Mouse (Mus musculus) central nervous system, embryonic 18 days (tissue): ENCODE data around the gene Cdk5rap3. TPM values are rescaled to one million over a fixed set of nuclear protein-coding genes. Genes with fewer than 3 reads are reported as not detected.

Experiments used
- polyA plus RNA-seq: library from polyadenylated mRNA; depleted of rRNA; stranded (reverse); fragments of >200 nt; gene quantifications from 2 replicates; pipeline ENCODE4 v1.2.3, GENCODE M21; 2012; rRNA removed

Cdk5rap3 gene
- 68.0 and 72.3 TPM in 2 replicates for polyA plus RNA-seq

DNA sequence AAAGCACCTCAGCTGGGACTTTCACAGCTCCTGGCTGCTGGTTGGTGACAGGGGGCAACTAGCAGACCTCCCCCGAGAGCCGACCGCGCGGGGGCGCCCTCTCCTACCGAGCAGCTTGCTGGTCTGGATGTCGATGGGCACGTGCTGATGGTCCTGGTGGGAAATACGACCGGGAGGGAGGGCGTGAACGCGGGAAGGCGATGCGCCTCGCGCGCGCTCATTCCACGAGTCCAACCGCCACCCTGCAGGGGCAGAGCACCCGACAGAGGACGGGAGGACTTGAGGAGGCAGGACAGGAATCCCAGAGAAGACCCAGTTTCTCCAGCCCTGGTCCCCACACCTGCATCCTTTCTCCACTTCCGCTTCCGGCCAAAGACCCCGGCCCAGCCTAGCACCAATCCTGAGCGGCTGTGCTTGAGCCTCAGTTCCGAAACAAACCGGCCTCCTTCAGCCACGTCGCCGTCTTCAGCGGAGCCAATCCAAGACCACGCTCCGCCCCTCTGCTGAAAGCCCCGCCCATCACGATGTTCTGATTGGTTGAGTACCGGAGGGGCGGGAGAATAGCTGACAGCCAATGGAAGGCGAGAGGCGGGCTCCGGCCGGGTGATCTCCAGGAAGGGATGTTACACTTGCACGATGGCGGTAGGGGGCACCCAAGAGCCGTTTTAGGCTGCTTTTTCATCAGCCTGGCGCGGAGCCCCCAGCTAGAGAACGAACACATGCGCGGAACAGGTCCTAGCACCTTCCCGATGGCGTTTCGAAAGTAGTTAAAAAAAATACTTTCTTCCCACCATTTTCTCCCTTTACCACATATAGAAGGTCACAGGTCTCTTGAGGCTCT, at the start of gene Cdk5rap3:
TSS of gene Cdk5rap3 (minus strand) at position 453 of the 841 bp plus-strand sequence.

DNA sequence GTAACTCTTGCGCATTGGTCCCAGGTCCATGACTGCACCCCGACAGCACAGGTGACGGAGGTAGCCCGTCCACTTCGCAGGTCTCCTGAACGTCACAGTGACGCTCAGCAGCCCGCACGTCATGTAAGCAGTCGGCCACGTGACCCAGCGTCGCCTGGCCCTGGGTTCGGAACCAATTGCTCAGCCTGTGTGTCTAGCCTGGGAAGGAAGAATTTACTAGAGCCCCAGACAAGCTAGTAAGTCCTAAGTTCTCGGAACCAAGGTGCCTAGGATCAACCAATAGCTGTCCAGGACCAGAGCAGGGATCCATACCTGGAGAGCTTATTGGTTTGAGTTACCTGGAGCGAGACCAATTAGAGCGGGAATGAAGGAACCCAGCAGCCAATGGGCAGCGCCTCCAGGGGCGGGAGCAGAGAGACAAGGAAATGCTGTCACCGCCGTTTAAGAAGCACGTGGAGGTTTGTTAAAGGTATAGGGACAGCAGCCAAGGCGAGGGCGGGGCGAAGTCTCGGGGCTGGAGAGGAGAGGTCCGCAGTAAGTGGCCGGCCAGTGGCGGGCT, 27.5 kb upstream of the Cdk5rap3 start, which contains the start of gene Pnpo:
TSS of gene Pnpo (minus strand) at position 241 of the 559 bp plus-strand sequence.

DNA sequence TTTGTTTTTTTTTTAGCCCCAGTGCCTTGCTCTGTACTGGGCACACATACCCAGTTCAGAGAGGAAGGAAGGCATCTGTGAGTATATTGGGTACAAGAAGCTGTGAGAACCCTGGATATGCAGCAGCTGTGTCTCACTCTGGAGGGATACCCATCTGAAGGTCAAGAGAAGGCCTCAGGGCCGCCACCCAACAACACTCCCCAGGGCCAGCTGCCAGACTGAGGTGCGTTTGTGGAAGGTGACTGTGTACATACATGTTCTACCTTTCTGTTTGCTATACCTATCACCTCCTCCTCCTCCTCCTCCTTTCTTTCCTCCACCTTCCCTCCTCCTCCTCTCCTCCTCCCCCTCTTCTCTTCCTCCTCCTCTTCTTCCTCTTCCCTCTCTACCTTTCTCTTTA, 11.8 kb upstream of the Cdk5rap3 start, which contains the start of gene Prr15l:
TSS of gene Prr15l (plus strand) at position 17 of the 400 bp plus-strand sequence.

Other genes with a start within 250 kb of the Cdk5rap3 start
- 49.5 and 52.2 TPM in 2 replicates for gene Snx11, start 138.9 kb downstream of the Cdk5rap3 start, polyA plus RNA-seq
- 73.6 and 73.9 TPM in 2 replicates for gene Cbx1, start 127.4 kb downstream of the Cdk5rap3 start, polyA plus RNA-seq
- 78.5 and 81.8 TPM in 2 replicates for gene Nfe2l1, start 86.5 kb downstream of the Cdk5rap3 start, polyA plus RNA-seq
- 10.3 and 17.6 TPM in 2 replicates for gene Copz2, start 66.6 kb downstream of the Cdk5rap3 start, polyA plus RNA-seq
- 0.08 TPM in 1 of 2 replicates, not detected in the other for gene Prr15l, start 11.6 kb upstream of the Cdk5rap3 start, polyA plus RNA-seq
- gene Pnpo, start 27.5 kb upstream of the Cdk5rap3 start, polyA plus RNA-seq, result 15.3 and 15.4 TPM in 2 replicates
- gene Sp2, start 66.5 kb upstream of the Cdk5rap3 start, polyA plus RNA-seq, result 6.9 and 8.5 TPM in 2 replicates
- gene Sp6, start 96.9 kb upstream of the Cdk5rap3 start, polyA plus RNA-seq, result 0.78 and 0.79 TPM in 2 replicates
- 11.7 and 12.0 TPM in 2 replicates for gene Scrn2, start 113.4 kb upstream of the Cdk5rap3 start, polyA plus RNA-seq
- 1.9 and 2.1 TPM in 2 replicates for gene Lrrc46, start 124.9 kb upstream of the Cdk5rap3 start, polyA plus RNA-seq
- gene Mrpl10, start 125.1 kb upstream of the Cdk5rap3 start, polyA plus RNA-seq, result 55.0 and 58.4 TPM in 2 replicates
- 13.8 TPM in 2 replicates for gene Osbpl7, start 134.1 kb upstream of the Cdk5rap3 start, polyA plus RNA-seq
- 0.55 and 0.73 TPM in 2 replicates for gene Tbx21, start 198.8 kb upstream of the Cdk5rap3 start, polyA plus RNA-seq
- gene Tbkbp1, start 235.0 kb upstream of the Cdk5rap3 start, polyA plus RNA-seq, result 56.0 and 57.9 TPM in 2 replicates